Mouse (Mus musculus) embryonic facial prominence, embryonic 14.5 days (tissue): ENCODE results near the gene Fas. TPM values are rescaled to one million over a fixed set of nuclear protein-coding genes. Genes with fewer than 3 reads are reported as not detected.

Experiments
- ATAC-seq: fragments of 200-750 bp; cut with Nextera tagmentation; 2 replicates; pipeline ENCODE4 v1.8.0; 2017; ENCODE audit warnings: low read depth, moderate number of reproducible peaks, moderate TSS enrichment
- DNase-seq: peaks from one replicate; pipeline ENCODE4 v3.0.0-alpha.2; 2015; ENCODE audit warnings: low spot score
- H3K27ac ChIP-seq: fragments of 300-500 bp; sonication (generic); replicated peaks from 2 replicates; pipeline ENCODE4 v1.5.1; 2014; ENCODE audit warnings: low read depth, mild to moderate bottlenecking, low read length, moderate library complexity
- H3K27me3 ChIP-seq: fragments of 300-500 bp; sonication (generic); replicated peaks from 2 replicates; pipeline ENCODE4 v1.6.1; 2014; ENCODE audit warnings: low read length; ENCODE audit not compliant: control insufficient read depth, insufficient read depth
- H3K36me3 ChIP-seq: fragments of 300-500 bp; sonication (generic); 2 replicates; pipeline ENCODE4 v1.6.1; 2014; ENCODE audit warnings: low read length, mixed read lengths; ENCODE audit not compliant: control insufficient read depth, insufficient read depth
- H3K4me1 ChIP-seq: fragments of 300-500 bp; sonication (generic); 2 replicates; pipeline ENCODE4 v1.6.1; 2014; ENCODE audit warnings: antibody characterized with exemption, low read length; ENCODE audit not compliant: control insufficient read depth, insufficient read depth
- H3K4me2 ChIP-seq: fragments of 300-500 bp; sonication (generic); 2 replicates; pipeline ENCODE4 v1.6.1; 2014; ENCODE audit warnings: low read depth, mild to moderate bottlenecking, low read length, moderate library complexity, mixed read lengths
- H3K4me3 ChIP-seq: fragments of 300-500 bp; sonication (generic); 2 replicates; pipeline ENCODE4 v1.5.1; 2014; ENCODE audit warnings: low read depth, mild to moderate bottlenecking, low read length
- H3K9ac ChIP-seq: fragments of 300-500 bp; sonication (generic); 2 replicates; pipeline ENCODE4 v1.6.1; 2014; ENCODE audit warnings: low read depth, mild to moderate bottlenecking, low read length, moderate library complexity, mixed read lengths
- H3K9me3 ChIP-seq: fragments of 300-500 bp; sonication (generic); 2 replicates; pipeline ENCODE4 v1.6.1; 2016; ENCODE audit warnings: low read length; ENCODE audit not compliant: control insufficient read depth
- WGBS: fragments of 180-500 bp; shearing (Covaris S2); extraction: QIAGEN DNeasy Blood & Tissue Kit; methylation state at CpG from one replicate; pipeline ENCODE4 v1.1.7; 2014; 5-methylcytosine and 5-hydroxymethylcytosine counted together
- polyA plus RNA-seq: library from polyadenylated mRNA; unstranded; fragments of >200 nt; fragmentation: Nextera tagmentation; extraction: Ambion mirVana; gene quantifications from 2 replicates; pipeline ENCODE4 v1.2.1, GENCODE M21; 2014

Fas gene
- polyA plus RNA-seq, 1 experiment from 2014 or later = 5.6 TPM

DNA sequence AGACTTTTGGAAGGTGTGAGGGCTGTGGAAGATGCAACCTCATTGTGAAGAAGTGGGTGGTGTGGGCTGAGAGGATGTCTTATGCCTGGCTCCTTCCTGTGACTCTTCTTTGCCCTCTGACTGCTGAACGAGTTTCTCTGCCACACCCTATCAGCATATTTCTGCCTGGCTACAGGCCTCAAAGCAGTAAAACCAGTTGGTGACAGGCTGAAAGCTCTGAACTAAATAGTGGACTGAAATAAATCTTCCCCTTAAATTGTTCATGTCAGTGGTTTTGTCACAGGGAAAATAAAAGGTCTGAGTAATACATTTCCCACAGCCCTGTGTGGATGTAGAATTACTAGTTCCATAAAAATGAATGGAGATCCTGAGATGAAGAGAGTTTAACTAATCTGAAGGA lies 79.1 kb downstream of the Fas start:
- DNase-seq = peak; percentile 55
- ATAC-seq = no peak
- Histone ChIP-seq H3K9me3 (no peaks in the 10 kb centered on the region), H3K4me3 (no peak overlapping the region), H3K4me2 (no peak overlapping the region), H3K27ac (0 out of 2 replicates have a peak overlapping the region, but pooled peaks have one; percentile 39), H3K4me1 (0 out of 2 replicates have a peak, but pooled peaks cover 2% of the 10 kb centered on the region), H3K9ac (no peak overlapping the region), H3K36me3 (no peaks in the 10 kb centered on the region), H3K27me3 (no peaks in the 10 kb centered on the region)
- 20% methylated on average over 1 of the region's 1 CpGs for WGBS

DNA sequence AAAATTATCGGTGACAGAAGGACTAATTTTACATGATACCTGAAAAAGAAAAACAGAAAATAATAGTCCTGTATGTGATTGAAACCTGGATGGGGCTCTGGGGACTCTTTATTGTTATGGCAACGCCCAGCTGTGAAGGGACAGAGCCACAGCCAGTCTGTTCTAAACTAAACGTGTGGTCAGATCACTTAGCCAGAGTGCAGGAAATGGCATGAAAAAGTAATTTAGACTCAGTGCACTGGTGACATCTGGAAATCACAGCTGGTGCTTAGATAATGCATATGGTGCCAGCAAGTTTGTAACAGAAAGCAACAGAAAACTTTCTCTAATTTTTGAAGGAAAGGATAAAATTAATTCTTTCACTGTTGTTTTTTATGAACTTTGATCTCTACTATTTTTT lies 79.9 kb downstream of the Fas start:
- Histone ChIP-seq H3K4me1 (0 out of 2 replicates have a peak, but pooled peaks cover 2% of the 10 kb centered on the region), H3K27ac (no peak overlapping the region), H3K27me3 (no peaks in the 10 kb centered on the region), H3K4me2 (no peak overlapping the region), H3K9ac (no peak overlapping the region), H3K4me3 (no peak overlapping the region), H3K36me3 (no peaks in the 10 kb centered on the region), H3K9me3 (no peaks in the 10 kb centered on the region)
- ATAC-seq (no peak), DNase-seq (peak; percentile 26)
- 32% methylated on average over 3 of the region's 3 CpGs for WGBS

Other genes starting within 250 kb of the Fas start
- gene Lipn, start 223.3 kb upstream of the Fas start, polyA plus RNA-seq = not detected in 2 replicates
- gene Lipm, start 189.7 kb upstream of the Fas start, polyA plus RNA-seq = 4.5 and 5.2 TPM in 2 replicates
- gene Ankrd22, start 124.6 kb upstream of the Fas start, polyA plus RNA-seq = 2.8 and 5.4 TPM in 2 replicates
- gene Stambpl1, start 98.4 kb upstream of the Fas start, polyA plus RNA-seq = 8.8 and 10.2 TPM in 2 replicates
- 413 and 423 TPM in 2 replicates for gene Acta2, start 35.1 kb upstream of the Fas start, polyA plus RNA-seq
- 7.3 and 11.5 TPM in 2 replicates for gene Ch25h, start 184.5 kb downstream of the Fas start, polyA plus RNA-seq
- 46.3 and 49.5 TPM in 2 replicates for gene Lipa, start 236.8 kb downstream of the Fas start, polyA plus RNA-seq